Mouse (Mus musculus): ENCODE measurements at regions not wholly inside any gene's neighbourhood (a gene's known extent, or its start where the extent isn't known, plus 50 kb on each side); places are given as distances from the start of the nearest gene placed in this dataset.

DNA sequence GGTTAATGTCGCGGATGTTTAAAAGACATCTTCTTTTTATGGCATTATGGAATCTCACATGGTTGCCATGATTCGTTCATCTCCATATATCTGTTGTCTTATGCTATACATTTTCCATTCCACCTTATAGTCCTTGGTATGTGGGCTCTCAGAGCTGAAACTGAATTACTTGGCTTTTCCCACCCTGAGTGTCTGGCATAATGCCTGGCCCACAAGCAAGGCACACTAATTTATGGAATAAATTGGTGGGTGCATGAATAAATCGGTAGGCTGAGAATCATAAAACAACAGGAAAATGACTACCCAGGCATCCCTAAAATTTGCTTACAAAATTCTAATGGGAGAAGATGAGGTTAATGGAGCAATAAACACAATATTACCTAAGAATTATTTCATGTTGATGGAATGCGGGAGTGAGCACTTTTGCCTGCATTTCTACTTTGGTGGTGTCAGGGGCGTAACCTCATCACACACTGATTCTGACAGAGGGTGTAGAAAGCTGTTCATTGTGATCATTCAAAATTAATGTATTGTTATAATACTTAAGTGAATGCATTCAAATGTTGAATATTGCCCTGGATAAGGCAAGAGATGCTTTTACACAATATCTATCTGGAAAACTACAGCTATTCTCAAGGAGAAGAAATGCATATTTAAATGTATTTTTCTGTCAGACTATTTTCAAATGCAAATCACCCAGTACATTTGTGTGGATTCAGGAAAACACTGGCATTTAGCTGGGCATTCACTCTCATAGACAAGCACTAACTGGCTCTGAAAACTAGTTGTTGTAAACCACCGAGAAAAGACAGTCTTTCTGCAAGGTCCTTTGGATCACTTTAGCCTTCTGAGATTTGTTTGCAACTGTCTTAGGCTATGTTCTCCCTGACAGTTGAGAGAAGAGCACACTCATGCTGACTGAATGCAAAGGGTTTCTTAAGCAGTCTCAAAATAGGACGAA lies 190.1 kb downstream of the Pcdh18 start:
- no peak for DNase-seq (ENCODE audit: low spot score)
- WGBS: 67% methylated on average over 8 of the region's 8 CpGs
- ATAC-seq (ENCODE audit: low FRiP score): no peak

GRCm38 (mm10) chr3:49527642-49528041 lies 229.5 kb downstream of the Pcdh18 start:
- no peak overlapping the region for H3K4me2 ChIP-seq (ENCODE audit: low read depth, low read length, poor library complexity, severe bottlenecking)
- H3K27ac ChIP-seq (ENCODE audit: low read depth, low read length): no peak overlapping the region
- no peak for DNase-seq (ENCODE audit: low spot score)
- no peak overlapping the region for H3K4me3 ChIP-seq (ENCODE audit: low read depth, low read length)
- H3K4me1 ChIP-seq (ENCODE audit: insufficient read depth, low read length): no peaks in the 10 kb centered on the region
- no peak overlapping the region for H3K9ac ChIP-seq (replicated peaks; ENCODE audit: low read length, poor library complexity, severe bottlenecking)
- ATAC-seq (ENCODE audit: low FRiP score): no peak
- no peaks in the 10 kb centered on the region for H3K27me3 ChIP-seq (ENCODE audit: insufficient read depth, low read length)
- no peaks in the 10 kb centered on the region for H3K9me3 ChIP-seq (ENCODE audit: low read length)
- TF ChIP-seq CTCF (IDR thresholded peaks at IDR 0.05): no peak
- H3K36me3 ChIP-seq (ENCODE audit: insufficient read depth, low read length): no peaks in the 10 kb centered on the region

More for the DNA sequence above, 190.1 kb downstream of the Pcdh18 start:
- Histone ChIP-seq H3K4me1 (ENCODE audit: insufficient read depth, low read length) (no peaks in the 10 kb centered on the region; the same call in 1 of the 2 replicates), H3K9me3 (ENCODE audit: low read length) (no peaks in the 10 kb centered on the region), H3K36me3 (ENCODE audit: insufficient read depth, low read length) (no peaks in the 10 kb centered on the region), H3K4me3 (ENCODE audit: low read depth, low read length) (no peak overlapping the region), H3K4me2 (ENCODE audit: low read depth, low read length, poor library complexity, severe bottlenecking) (no peak overlapping the region), H3K27ac (ENCODE audit: low read depth, low read length) (no peak overlapping the region), H3K27me3 (ENCODE audit: insufficient read depth, low read length) (no peaks in the 10 kb centered on the region), H3K9ac (replicated peaks; ENCODE audit: low read length, poor library complexity, severe bottlenecking) (no peak overlapping the region)
- no peak for TF ChIP-seq CTCF (IDR thresholded peaks at IDR 0.05)

GRCm38 (mm10) chr3:49520088-49520487 lies 237.0 kb downstream of the Pcdh18 start:
- DNase-seq (ENCODE audit: low spot score) (no peak), ATAC-seq (ENCODE audit: low FRiP score) (no peak)
- TF ChIP-seq CTCF (IDR thresholded peaks at IDR 0.05): no peak
- no peak overlapping the region for H3K4me2 ChIP-seq (ENCODE audit: low read depth, low read length, poor library complexity, severe bottlenecking)
- H3K9ac ChIP-seq (replicated peaks; ENCODE audit: low read length, poor library complexity, severe bottlenecking): no peak overlapping the region
- H3K9me3 ChIP-seq (ENCODE audit: low read length): no peaks in the 10 kb centered on the region
- no peaks in the 10 kb centered on the region for H3K27me3 ChIP-seq (ENCODE audit: insufficient read depth, low read length)
- H3K27ac ChIP-seq (ENCODE audit: low read depth, low read length): no peak overlapping the region
- no peak overlapping the region for H3K4me3 ChIP-seq (ENCODE audit: low read depth, low read length)
- WGBS: 75% methylated on average over 2 of the region's 2 CpGs
- no peaks in the 10 kb centered on the region for H3K4me1 ChIP-seq (ENCODE audit: insufficient read depth, low read length)
- H3K36me3 ChIP-seq (ENCODE audit: insufficient read depth, low read length): no peaks in the 10 kb centered on the region

GRCm38 (mm10) chr3:49504581-49504980 lies 252.5 kb downstream of the Pcdh18 start:
- DNase-seq (ENCODE audit: low spot score): no peak
- no peaks in the 10 kb centered on the region for H3K4me1 ChIP-seq (ENCODE audit: insufficient read depth, low read length)
- H3K9ac ChIP-seq (replicated peaks; ENCODE audit: low read length, poor library complexity, severe bottlenecking): no peak overlapping the region
- TF ChIP-seq CTCF (IDR thresholded peaks at IDR 0.05): no peak
- ATAC-seq (ENCODE audit: low FRiP score): no peak
- no peak overlapping the region for H3K4me2 ChIP-seq (ENCODE audit: low read depth, low read length, poor library complexity, severe bottlenecking)
- H3K9me3 ChIP-seq (ENCODE audit: low read length): no peaks in the 10 kb centered on the region
- no peak overlapping the region for H3K27ac ChIP-seq (ENCODE audit: low read depth, low read length)
- no peaks in the 10 kb centered on the region for H3K36me3 ChIP-seq (ENCODE audit: insufficient read depth, low read length)
- H3K4me3 ChIP-seq (ENCODE audit: low read depth, low read length): no peak overlapping the region
- 71% methylated on average over 6 of the region's 6 CpGs for WGBS
- H3K27me3 ChIP-seq (ENCODE audit: insufficient read depth, low read length): no peaks in the 10 kb centered on the region

- Histone ChIP-seq H3K4me1 (ENCODE audit: insufficient read depth, low read length) (no peaks in the 10 kb centered on the region), H3K27ac (ENCODE audit: low read depth, low read length) (no peak overlapping the region), H3K4me3 (ENCODE audit: low read depth, low read length) (no peak overlapping the region), H3K9ac (replicated peaks; ENCODE audit: low read length, poor library complexity, severe bottlenecking) (no peak overlapping the region), H3K9me3 (ENCODE audit: low read length) (no peaks in the 10 kb centered on the region), H3K27me3 (ENCODE audit: insufficient read depth, low read length) (no peaks in the 10 kb centered on the region), H3K4me2 (ENCODE audit: low read depth, low read length, poor library complexity, severe bottlenecking) (no peak overlapping the region), H3K36me3 (ENCODE audit: insufficient read depth, low read length) (no peaks in the 10 kb centered on the region)
- WGBS: 85% methylated on average over 4 of the region's 4 CpGs
- DNase-seq (ENCODE audit: low spot score) (no peak), ATAC-seq (ENCODE audit: low FRiP score) (no peak)
- no peak for TF ChIP-seq CTCF (IDR thresholded peaks at IDR 0.05)
Measured at GRCm38 (mm10) chr3:49502351-49502750, 254.8 kb downstream of the Pcdh18 start.

GRCm38 (mm10) chr3:49485105-49485504 lies 272.0 kb downstream of the Pcdh18 start:
- Histone ChIP-seq H3K4me3 (ENCODE audit: low read depth, low read length) (no peak overlapping the region), H3K27me3 (ENCODE audit: insufficient read depth, low read length) (no peaks in the 10 kb centered on the region), H3K4me1 (ENCODE audit: insufficient read depth, low read length) (no peaks in the 10 kb centered on the region), H3K36me3 (ENCODE audit: insufficient read depth, low read length) (no peaks in the 10 kb centered on the region), H3K9ac (replicated peaks; ENCODE audit: low read length, poor library complexity, severe bottlenecking) (no peak overlapping the region), H3K9me3 (ENCODE audit: low read length) (no peaks in the 10 kb centered on the region), H3K27ac (ENCODE audit: low read depth, low read length) (no peak overlapping the region), H3K4me2 (ENCODE audit: low read depth, low read length, poor library complexity, severe bottlenecking) (no peak overlapping the region)
- no peak for TF ChIP-seq CTCF (IDR thresholded peaks at IDR 0.05)
- ATAC-seq (ENCODE audit: low FRiP score): no peak
- no peak for DNase-seq (ENCODE audit: low spot score)
- WGBS: 84% methylated on average over 8 of the region's 8 CpGs
